Mouse (Mus musculus) hindbrain, embryonic 10.5 days (tissue): Measurements from ENCODE around the gene Nemf. TPM values are rescaled to one million over a fixed set of nuclear protein-coding genes. Genes with fewer than 3 reads are reported as not detected.
"Not testable (repeated sequence)": the region's sequence is repeated elsewhere in the genome, so short reads cannot be mapped to it uniquely, and the experiment has no call there.

Source experiments
- DNase-seq: peaks from one replicate; pipeline ENCODE4 v3.0.0-alpha.2; 2017; ENCODE audit warnings: low spot score
- H3K27ac ChIP-seq: fragments of 300-500 bp; sonication (generic); 2 replicates; pipeline ENCODE4 v1.5.1; 2016; ENCODE audit warnings: mild to moderate bottlenecking, moderate library complexity
- H3K27me3 ChIP-seq: fragments of 300-500 bp; sonication (generic); 2 replicates; pipeline ENCODE4 v1.6.1; 2016; ENCODE audit warnings: mild to moderate bottlenecking; ENCODE audit not compliant: poor library complexity, insufficient read depth, severe bottlenecking
- H3K36me3 ChIP-seq: fragments of 300-500 bp; sonication (generic); 2 replicates; pipeline ENCODE4 v1.6.1; 2016; ENCODE audit warnings: mild to moderate bottlenecking, moderate library complexity
- H3K4me1 ChIP-seq: fragments of 300-500 bp; sonication (generic); replicated peaks from 2 replicates; pipeline ENCODE4 v1.6.1; 2016; ENCODE audit warnings: mild to moderate bottlenecking
- H3K4me3 ChIP-seq: fragments of 300-500 bp; sonication (generic); 2 replicates; pipeline ENCODE4 v1.5.1; 2016; ENCODE audit warnings: mild to moderate bottlenecking, moderate library complexity
- H3K9me3 ChIP-seq: fragments of 300-500 bp; sonication (generic); 2 replicates; pipeline ENCODE4 v1.6.1; 2016; ENCODE audit warnings: mild to moderate bottlenecking, moderate library complexity
- WGBS: fragments of 180-500 bp; shearing (Covaris S2); methylation state at CpG from one replicate; pipeline ENCODE4 v1.1.7; 2016; 5-methylcytosine and 5-hydroxymethylcytosine counted together
- polyA plus RNA-seq: library from polyadenylated mRNA; unstranded; fragments of >200 nt; fragmentation: Nextera tagmentation; extraction: Ambion mirVana; gene quantifications from 2 replicates; pipeline ENCODE4 v1.2.1, GENCODE M21; 2016

Gene Nemf
- polyA plus RNA-seq, 1 experiment from 2014 or later, result 69.6 TPM

DNA sequence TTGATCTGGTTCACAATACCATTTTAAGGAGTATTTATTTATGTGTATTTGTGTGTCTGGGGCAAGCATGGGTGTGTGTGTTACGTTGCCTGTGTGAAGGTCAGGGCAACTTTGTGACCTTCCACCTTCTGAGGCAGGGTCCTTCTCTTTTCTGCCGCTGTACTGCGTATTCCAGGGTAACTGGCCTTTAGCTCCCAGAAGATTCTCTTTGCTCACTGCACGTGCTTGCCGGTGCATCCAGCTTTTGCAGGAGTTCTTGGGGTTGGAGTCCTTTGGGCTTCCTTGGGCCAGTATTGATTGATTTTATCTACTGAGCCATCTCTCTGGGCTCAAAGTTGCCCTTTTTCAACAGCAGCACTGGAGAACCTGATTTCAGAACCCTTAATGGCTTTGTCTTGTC, 27.6 kb upstream of the Nemf start:
- DNase-seq, result no peak
- WGBS, result 93% methylated on average over 5 of the region's 5 CpGs
- Histone ChIP-seq H3K36me3 (peaks cover 4% of the 10 kb centered on the region; the same call in 1 of the 2 replicates), H3K4me3 (no peak overlapping the region), H3K27ac (no peak overlapping the region), H3K27me3 (no peaks in the 10 kb centered on the region), H3K4me1 (no peaks in the 10 kb centered on the region), H3K9me3 (no peaks in the 10 kb centered on the region)

DNA sequence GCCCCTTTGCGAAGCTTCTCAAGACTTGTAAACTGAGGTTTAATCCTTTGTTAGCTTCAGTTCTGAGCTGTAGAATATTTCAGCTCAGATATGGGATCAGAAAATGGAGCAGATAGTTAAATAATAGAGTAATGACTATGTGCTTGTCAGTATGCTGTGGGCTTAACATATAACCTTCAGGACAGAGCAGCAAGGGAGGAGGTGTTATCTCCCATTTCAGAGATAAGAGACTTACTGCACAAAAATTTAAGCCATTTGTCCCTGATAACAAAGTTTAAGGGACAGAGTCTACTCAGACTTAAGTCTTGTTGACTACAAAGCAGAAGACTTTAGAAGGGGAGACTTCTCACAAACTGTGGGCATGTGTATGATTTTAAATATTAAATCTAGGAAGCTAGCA, 25.9 kb upstream of the Nemf start:
- WGBS, result 93% methylated on average over 1 of the region's 1 CpGs
- DNase-seq, result no peak

DNA sequence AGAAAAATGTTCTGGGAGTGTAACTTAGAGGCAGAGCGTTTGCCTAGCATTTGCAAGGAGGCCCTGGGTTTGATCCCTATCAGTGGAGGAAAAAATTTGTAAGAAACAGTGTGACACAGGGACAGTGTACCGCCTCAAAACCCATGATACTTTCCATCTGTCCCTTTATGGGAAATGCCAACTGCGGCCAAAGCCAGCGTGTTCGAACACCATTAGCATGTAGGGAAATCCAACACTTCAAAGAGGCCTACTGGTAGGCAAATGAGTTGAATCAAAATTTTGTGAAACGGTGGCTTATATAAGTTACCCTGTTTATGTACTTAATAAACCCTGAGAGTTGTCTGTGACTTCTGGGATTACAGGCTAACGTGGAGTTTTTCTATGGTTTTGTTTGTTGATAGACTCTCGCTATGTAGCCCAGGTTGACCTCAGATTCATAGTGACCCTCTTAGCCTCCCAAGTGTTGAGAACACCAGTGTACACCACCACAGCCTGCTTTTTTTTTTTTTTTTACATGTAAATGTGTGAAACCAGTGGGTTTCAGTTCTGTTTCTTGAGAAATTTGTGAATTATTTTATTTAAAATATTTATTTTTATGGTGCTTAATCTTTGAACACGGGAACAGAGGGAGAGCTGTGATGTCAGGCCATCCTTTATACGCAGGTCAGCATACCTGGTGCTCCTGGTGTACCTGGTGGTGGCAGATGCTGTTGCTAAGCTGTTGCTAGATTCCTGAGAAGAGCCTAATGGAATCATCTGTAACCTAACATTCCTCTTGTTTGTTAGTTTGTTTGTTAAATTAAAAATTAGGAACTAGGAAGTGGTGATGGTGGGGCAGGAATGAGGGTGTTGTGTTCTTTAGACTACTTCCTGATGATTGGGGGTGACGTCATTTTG, 21.8 kb upstream of the Nemf start:
- H3K27me3 ChIP-seq, result no peaks in the 10 kb centered on the region
- H3K27ac ChIP-seq, result no peak overlapping the region
- WGBS, result 91% methylated on average over 11 of the region's 11 CpGs
- H3K36me3 ChIP-seq, result peaks cover 34% of the 10 kb centered on the region
- no peaks in the 10 kb centered on the region for H3K9me3 ChIP-seq
- DNase-seq, result no peak
- no peak overlapping the region for H3K4me3 ChIP-seq
- H3K4me1 ChIP-seq, result peaks cover 21% of the 10 kb centered on the region

More for the DNA sequence above, 25.9 kb upstream of the Nemf start:
- peaks cover 4% of the 10 kb centered on the region; the same call in 1 of the 2 replicates for H3K36me3 ChIP-seq
- no peak overlapping the region for H3K4me3 ChIP-seq
- H3K4me1 ChIP-seq, result no peaks in the 10 kb centered on the region
- H3K27me3 ChIP-seq, result no peaks in the 10 kb centered on the region
- no peaks in the 10 kb centered on the region for H3K9me3 ChIP-seq
- no peak overlapping the region for H3K27ac ChIP-seq

DNA sequence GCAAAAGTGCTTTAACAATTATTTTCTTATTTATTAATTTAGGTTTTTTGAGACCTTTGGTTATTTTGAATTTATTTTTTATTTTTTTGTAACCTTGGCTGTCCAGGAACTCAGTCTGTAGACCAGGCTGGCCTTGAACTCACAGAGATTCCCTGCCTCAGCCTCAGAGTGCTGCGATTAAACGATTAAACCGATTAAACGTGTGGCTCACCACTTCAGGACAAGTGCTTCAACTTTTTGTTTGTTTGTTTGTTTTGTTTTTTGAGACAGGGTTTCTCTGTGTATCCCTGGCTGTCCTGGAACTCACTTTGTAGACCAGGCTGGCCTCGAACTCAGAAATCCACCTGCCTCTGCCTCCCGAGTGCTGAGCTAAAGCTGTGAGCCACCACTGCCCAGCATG, 20.7 kb upstream of the Nemf start:
- not testable (repeated sequence) for H3K27me3 ChIP-seq, H3K4me3 ChIP-seq, H3K27ac ChIP-seq, H3K9me3 ChIP-seq, DNase-seq
- peaks cover 38% of the 10 kb centered on the region for H3K36me3 ChIP-seq
- WGBS, result 96% methylated on average over 6 of the region's 6 CpGs
- peaks cover 27% of the 10 kb centered on the region for H3K4me1 ChIP-seq

DNA sequence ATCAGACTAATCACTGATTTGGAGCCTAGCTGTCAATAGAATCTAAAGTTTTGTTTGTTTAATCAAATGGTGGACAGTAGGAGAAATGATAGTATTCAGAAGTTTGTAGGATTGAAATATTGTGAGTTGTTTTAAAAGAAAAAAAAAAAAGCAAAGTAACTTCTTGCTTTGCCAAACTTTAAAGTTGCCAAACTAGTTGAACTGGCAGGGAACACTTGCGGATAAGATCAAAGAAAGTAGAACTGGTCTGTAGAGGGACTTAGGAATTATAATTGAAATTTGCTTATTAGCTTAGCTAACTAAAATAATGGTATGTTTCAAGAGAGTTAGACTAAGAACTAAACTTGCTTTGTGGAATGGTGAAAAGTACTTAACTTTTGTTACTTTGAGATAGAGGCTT, 20.2 kb upstream of the Nemf start:
- Histone ChIP-seq H3K27ac (no peak overlapping the region), H3K27me3 (no peaks in the 10 kb centered on the region), H3K36me3 (peaks cover 38% of the 10 kb centered on the region), H3K4me3 (no peak overlapping the region), H3K4me1 (peaks cover 27% of the 10 kb centered on the region), H3K9me3 (no peaks in the 10 kb centered on the region)
- no peak for DNase-seq
- 89% methylated on average over 1 of the region's 1 CpGs for WGBS

DNA sequence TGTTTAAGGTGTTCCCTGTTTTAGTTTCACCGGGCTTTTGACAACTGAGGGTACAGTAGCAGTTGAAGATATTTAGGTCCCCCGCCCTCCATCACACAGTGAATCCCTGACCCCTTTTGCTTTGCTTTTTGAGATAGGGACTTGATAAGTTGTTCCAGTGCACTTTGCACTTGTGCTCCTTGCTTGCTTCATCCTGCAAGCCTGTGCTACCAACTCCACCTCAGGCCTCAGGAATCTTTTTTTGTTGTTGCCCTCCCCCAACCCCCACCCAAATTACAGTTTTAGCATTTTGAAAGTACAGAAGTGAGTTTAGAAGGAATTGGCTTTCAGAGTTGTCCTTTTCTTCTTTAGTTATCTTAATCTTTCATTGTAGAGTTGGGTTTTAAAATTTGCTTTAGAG, 19.2 kb upstream of the Nemf start:
- WGBS, result 93% methylated on average over 2 of the region's 2 CpGs
- H3K27me3 ChIP-seq, result no peaks in the 10 kb centered on the region
- H3K4me1 ChIP-seq, result peaks cover 29% of the 10 kb centered on the region
- H3K4me3 ChIP-seq, result no peak overlapping the region
- H3K9me3 ChIP-seq, result no peaks in the 10 kb centered on the region
- no peak overlapping the region for H3K27ac ChIP-seq
- DNase-seq, result no peak
- H3K36me3 ChIP-seq, result peaks cover 38% of the 10 kb centered on the region

DNA sequence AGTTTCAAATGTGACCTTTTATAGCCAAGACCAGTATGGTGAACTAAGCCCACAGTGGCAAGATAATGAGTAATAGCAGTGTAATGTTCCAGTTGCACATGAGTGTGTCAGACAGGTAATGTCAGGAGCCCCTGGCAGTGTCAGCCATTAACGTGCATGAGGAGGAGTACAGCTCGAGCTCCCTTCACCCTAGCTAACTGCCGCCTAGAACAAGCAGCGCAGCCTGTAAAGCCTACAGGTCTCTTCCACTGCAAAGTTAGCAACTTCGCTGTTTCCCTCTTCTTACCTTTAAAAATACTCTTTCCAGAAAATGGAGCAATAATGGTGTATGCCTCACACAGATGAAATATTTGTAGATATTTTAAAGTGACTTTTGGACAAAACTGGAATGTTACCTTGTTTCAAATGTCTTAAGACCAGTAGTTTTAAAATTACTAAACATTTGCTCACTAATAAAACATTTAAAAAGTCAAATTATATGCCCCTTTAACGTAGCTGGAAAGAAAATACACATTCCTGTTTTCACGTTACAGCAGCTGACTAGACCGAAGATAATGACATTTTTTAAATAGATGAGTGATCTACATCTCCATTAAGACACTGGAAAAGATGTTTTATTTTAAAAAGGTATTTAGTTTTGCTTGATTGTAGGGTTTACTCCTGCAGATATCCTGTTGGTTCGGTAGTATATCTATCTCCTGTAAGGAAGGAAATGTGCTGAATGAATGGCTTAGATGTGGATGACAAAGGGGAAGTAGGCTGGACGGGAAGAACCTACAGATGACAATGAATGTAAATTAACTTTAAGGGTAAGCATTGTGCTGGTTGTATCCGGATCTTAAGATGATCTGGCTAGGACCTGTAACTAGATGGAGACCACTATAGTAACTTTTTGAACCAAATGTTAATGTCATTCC, 17.1 kb upstream of the Nemf start:
- Histone ChIP-seq H3K27ac (0 out of 2 replicates have a peak overlapping the region, but pooled peaks have one; percentile 97), H3K27me3 (no peaks in the 10 kb centered on the region), H3K4me1 (peaks cover 34% of the 10 kb centered on the region), H3K4me3 (peak overlapping the region; percentile 99), H3K36me3 (peaks cover 34% of the 10 kb centered on the region), H3K9me3 (no peaks in the 10 kb centered on the region)
- 54% methylated on average over 11 of the region's 11 CpGs for WGBS
- DNase-seq, result no peak

DNA sequence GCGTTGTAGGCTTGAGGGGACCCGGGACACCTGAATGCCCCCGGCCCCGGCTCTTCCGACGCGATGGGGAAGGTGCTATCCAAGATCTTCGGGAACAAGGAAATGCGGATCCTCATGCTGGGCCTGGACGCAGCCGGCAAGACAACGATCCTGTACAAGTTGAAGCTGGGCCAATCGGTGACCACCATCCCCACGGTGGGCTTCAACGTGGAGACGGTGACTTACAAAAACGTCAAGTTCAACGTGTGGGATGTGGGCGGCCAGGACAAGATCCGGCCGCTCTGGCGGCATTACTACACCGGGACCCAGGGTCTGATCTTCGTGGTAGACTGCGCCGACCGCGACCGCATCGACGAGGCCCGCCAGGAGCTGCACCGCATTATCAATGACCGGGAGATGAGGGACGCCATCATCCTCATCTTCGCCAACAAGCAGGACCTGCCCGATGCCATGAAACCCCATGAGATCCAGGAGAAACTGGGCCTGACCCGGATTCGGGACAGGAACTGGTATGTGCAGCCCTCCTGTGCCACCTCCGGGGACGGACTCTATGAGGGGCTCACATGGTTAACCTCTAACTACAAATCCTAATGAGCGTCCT, 15.9 kb upstream of the Nemf start:
- H3K36me3 ChIP-seq, result peaks cover 34% of the 10 kb centered on the region
- under 1% methylated on average over 42 of the region's 42 CpGs for WGBS
- no peaks in the 10 kb centered on the region for H3K9me3 ChIP-seq
- H3K4me3 ChIP-seq, result peak overlapping the region; percentile 99
- peaks cover 34% of the 10 kb centered on the region for H3K4me1 ChIP-seq
- H3K27me3 ChIP-seq, result no peaks in the 10 kb centered on the region
- peak; percentile 54 for DNase-seq
- H3K27ac ChIP-seq, result peak overlapping the region; percentile 97

DNA sequence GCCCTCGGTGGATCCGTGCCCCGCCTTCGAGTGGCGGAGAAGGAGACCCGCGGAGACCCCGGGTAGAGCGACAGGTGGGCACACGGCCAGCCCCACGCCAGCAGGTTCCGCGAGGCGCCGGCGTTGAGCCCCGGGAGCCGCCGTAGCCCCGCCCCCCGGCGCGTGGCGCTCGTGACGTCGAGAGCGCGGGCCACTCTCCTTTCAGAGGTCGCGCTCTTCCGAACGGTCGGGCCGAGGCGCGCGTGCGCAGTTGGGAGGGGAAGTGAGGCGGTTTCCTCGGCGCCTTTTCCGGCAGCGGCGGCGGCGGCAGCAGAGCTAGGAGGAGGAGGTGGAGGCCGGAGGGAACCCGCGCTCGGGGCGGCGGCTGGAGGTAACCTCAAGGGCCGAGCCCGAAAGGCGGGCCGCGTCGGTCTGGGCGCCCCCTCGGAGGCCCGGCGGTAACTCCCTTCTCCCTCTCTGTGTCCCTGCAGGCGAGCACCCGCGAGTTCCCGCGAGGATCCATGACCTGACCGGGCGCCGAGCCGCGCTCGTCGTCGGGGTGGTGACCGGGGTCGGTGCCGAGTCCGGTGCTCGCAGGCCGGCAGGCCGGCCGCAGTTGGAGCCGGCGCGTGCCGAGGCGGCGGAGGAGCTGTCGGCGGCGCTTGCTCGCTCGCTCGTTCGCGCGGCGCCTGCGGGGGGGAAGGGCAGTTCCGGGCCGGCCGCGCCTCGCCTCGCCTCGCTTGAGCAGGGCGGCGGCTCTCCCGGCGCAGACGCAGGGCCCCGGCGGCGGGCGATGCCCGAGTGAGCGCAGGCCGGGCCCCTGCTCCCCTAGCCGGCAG, 15.1 kb upstream of the Nemf start, which contains the start of the genes Arf6 and Gm9887:
TSS of gene Arf6 (plus strand) at position 297 of the 818 bp plus-strand sequence.
TSS of gene Gm9887 (minus strand) at position 605 of the 818 bp plus-strand sequence.
- H3K9me3 ChIP-seq, result no peaks in the 10 kb centered on the region
- WGBS, result under 1% methylated on average over 119 of the region's 121 CpGs
- DNase-seq, result peak; percentile 97
- H3K27ac ChIP-seq, result peak within 1 kb of the TSS; percentile 97
- H3K4me1 ChIP-seq, result peaks cover 34% of the 10 kb centered on the region
- H3K4me3 ChIP-seq, result peak within 1 kb of the TSS; percentile 99
- H3K27me3 ChIP-seq, result no peaks in the 10 kb centered on the region
- H3K36me3 ChIP-seq, result peaks cover 26% of the 10 kb centered on the region

DNA sequence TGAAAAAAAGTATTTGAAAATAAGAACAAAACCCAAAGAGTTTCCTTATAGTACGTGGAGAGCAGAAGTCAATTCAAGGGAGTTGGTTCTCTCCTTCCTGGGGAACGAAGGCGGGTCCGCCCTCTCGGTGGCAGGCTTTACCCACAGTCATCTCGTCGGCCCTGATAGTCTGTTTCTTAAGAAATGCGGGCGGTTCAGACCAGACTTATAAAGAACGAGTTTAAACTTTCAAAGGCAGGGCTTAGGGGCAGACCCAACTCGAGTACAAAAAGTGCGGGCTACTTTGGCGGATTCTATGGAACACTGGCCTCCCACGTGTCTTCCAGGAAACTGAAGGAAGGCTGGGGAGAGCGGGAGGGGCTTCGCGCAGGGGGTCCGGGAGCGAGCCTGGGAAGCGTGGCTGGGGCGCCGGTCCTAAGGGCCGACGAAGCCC, 14.5 kb upstream of the Nemf start:
- H3K4me3 ChIP-seq, result peak overlapping the region; percentile 99

DNA sequence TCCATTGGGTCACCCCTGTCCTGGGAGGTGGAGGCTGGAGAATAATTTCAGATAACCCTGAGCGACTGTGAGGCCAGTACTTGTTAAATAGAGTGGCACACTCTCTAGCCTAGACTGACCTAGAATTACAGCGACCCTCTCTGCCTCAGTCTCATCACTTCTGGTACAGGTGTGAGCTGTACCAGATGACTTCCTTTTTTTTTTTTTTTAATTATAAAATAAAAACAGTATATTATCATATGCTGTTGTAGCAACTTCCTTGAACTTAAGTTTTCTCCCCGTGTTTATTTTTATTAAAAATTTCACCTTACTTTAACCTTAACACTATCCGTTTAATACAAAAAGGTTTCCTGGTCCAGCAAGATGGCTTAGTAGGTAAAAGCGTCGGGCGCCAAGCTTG, 14.0 kb upstream of the Nemf start:
- H3K27ac ChIP-seq, result peak overlapping the region; percentile 97
- no peak for DNase-seq
- H3K4me3 ChIP-seq, result peak overlapping the region; percentile 99
- H3K27me3 ChIP-seq, result no peaks in the 10 kb centered on the region
- H3K9me3 ChIP-seq, result no peaks in the 10 kb centered on the region
- peaks cover 31% of the 10 kb centered on the region for H3K4me1 ChIP-seq
- peaks cover 17% of the 10 kb centered on the region for H3K36me3 ChIP-seq
- WGBS, result 15% methylated on average over 7 of the region's 7 CpGs

More for the DNA sequence above, 14.5 kb upstream of the Nemf start:
- DNase-seq, result no peak
- under 1% methylated on average over 24 of the region's 24 CpGs for WGBS
- peaks cover 34% of the 10 kb centered on the region for H3K4me1 ChIP-seq
- H3K27me3 ChIP-seq, result no peaks in the 10 kb centered on the region
- no peaks in the 10 kb centered on the region for H3K9me3 ChIP-seq
- H3K36me3 ChIP-seq, result peaks cover 21% of the 10 kb centered on the region
- H3K27ac ChIP-seq, result peak overlapping the region; percentile 97

DNA sequence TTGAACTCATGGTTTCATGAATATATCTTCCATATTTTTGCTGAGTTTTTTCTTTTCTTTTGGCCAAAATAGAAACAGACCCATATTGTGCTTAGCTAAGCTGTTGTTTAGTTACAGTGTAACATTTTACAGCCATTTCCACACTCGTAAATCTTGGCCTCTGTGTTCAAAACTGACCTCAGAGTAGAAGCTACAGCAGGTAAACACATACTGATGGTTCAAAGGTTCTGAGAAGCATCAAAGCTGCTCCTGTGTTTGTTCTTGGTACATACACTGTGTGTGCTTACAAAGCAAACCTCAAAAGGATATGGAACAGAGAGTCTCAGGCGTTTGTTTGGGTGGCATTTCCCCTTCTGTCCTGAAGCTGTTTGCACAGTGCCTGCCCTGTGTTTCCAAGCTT, 10.6 kb upstream of the Nemf start:
- Histone ChIP-seq H3K9me3 (no peaks in the 10 kb centered on the region), H3K36me3 (no peaks in the 10 kb centered on the region), H3K4me1 (peaks cover 17% of the 10 kb centered on the region), H3K27me3 (no peaks in the 10 kb centered on the region), H3K4me3 (no peak overlapping the region), H3K27ac (no peak overlapping the region)
- 75% methylated on average over 2 of the region's 2 CpGs for WGBS
- DNase-seq, result no peak
